Mouse (Mus musculus): ENCODE measurements around the gene Klf16. TPM values are rescaled to one million over a fixed set of nuclear protein-coding genes. Genes with fewer than 3 reads are reported as not detected.

The Klf16 gene
- polyA plus RNA-seq, 1 experiment = 35.6 TPM

- peaks cover 29% of the 10 kb centered on the region for H3K36me3 ChIP-seq (replicated peaks; ENCODE audit: low read length)
- H3K4me1 ChIP-seq = peaks cover 70% of the 10 kb centered on the region
- H3K4me3 ChIP-seq (replicated peaks) = no peak overlapping the region
- no peaks in the 10 kb centered on the region for H3K9me3 ChIP-seq
- H3K27me3 ChIP-seq (replicated peaks) = no peaks in the 10 kb centered on the region
- TF ChIP-seq GATA1 (IDR thresholded peaks at IDR 0.05; ENCODE audit: borderline replicate concordance, low read length) = no peak
- TF ChIP-seq FLI1 (IDR thresholded peaks at IDR 0.05; ENCODE audit: low read length) = no peak
These were observed 42.5 kb upstream of the Klf16 start for GRCm38 (mm10) chr10:80619465-80620244.

DNA sequence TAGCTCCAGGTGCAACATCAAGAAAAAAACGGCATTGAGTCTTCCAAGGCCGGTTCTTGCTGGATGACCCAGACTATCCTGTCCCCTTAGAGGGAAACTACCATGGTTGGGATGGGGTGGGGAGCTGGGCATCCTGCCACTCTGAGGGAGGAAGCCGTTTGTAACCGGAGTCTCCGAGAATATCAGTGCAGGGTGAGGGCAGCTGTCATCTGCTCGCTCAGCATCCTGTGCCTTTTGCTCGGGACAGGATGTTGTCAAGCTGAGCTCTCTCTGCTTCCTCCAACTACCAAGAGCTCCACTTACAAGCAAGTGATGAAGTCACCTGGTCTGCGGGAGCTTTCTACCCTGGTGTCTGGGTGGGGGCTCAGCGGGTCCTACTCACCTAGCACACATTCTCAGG lies 41.1 kb upstream of the Klf16 start:
- Histone ChIP-seq H3K4me3 (replicated peaks) (peak overlapping the region; percentile 56), H3K9me3 (no peaks in the 10 kb centered on the region), H3K4me1 (peaks cover 64% of the 10 kb centered on the region), H3K27me3 (replicated peaks) (no peaks in the 10 kb centered on the region), H3K36me3 (replicated peaks; ENCODE audit: low read length) (peaks cover 35% of the 10 kb centered on the region)
- TF ChIP-seq FLI1 (IDR thresholded peaks at IDR 0.05; ENCODE audit: low read length) (no peak), GATA1 (IDR thresholded peaks at IDR 0.05; ENCODE audit: borderline replicate concordance, low read length) (no peak)

- H3K4me1 ChIP-seq = peaks cover 73% of the 10 kb centered on the region
- H3K36me3 ChIP-seq (replicated peaks; ENCODE audit: low read length) = peaks cover 50% of the 10 kb centered on the region
- no peak overlapping the region for H3K4me3 ChIP-seq (replicated peaks)
- TF ChIP-seq GATA1 (IDR thresholded peaks at IDR 0.05; ENCODE audit: borderline replicate concordance, low read length) = no peak
- TF ChIP-seq FLI1 (IDR thresholded peaks at IDR 0.05; ENCODE audit: low read length) = no peak
- H3K9me3 ChIP-seq = no peaks in the 10 kb centered on the region
- no peaks in the 10 kb centered on the region for H3K27me3 ChIP-seq (replicated peaks)
These were observed 37.2 kb upstream of the Klf16 start for GRCm38 (mm10) chr10:80614351-80614750.

DNA sequence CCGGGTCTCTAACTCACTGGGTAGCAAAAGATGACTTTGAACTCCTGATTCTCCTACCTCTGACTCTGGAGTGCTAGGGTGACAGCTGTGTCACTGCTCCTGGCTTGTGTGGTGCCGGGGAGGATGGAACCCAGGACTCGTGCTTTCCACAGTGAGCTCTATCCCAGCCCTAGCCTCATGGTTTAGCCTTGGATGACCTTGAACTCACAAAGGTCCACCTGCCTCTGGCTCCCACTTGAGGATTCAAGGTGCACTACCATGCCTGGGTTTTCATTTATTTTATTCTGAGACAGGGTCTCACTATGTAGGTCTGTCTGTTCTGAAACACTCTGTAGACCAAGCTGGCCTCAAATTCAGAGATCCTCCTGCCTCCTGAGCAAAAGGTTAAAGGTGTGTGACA lies 36.7 kb upstream of the Klf16 start:
- peaks cover 77% of the 10 kb centered on the region for H3K4me1 ChIP-seq
- no peak for TF ChIP-seq GATA1 (IDR thresholded peaks at IDR 0.05; ENCODE audit: borderline replicate concordance, low read length)
- TF ChIP-seq FLI1 (IDR thresholded peaks at IDR 0.05; ENCODE audit: low read length) = no peak
- H3K27me3 ChIP-seq (replicated peaks) = no peaks in the 10 kb centered on the region
- H3K36me3 ChIP-seq (replicated peaks; ENCODE audit: low read length) = peaks cover 56% of the 10 kb centered on the region
- no peak overlapping the region for H3K4me3 ChIP-seq (replicated peaks)
- H3K9me3 ChIP-seq = no peaks in the 10 kb centered on the region

DNA sequence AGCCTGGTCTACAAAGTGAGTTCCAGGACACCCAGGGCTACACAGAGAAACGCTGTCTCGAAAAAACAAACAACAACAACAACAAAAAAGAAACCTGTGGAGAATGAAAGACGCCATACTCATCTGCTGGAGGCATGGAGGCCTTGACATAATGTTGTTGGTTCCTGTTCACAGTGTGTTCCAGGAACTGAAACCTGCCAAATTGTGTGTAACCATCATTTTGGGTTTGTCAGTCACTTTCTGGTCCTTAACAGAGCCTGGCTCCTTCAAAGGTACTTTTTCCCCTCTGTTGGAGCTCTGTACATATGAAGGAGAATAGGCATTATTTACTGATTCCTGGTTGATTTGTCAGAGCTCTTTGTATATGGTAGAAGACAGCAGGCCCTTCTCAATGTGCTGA lies 34.8 kb upstream of the Klf16 start:
- H3K9me3 ChIP-seq = no peaks in the 10 kb centered on the region
- no peak for TF ChIP-seq FLI1 (IDR thresholded peaks at IDR 0.05; ENCODE audit: low read length)
- no peak for TF ChIP-seq GATA1 (IDR thresholded peaks at IDR 0.05; ENCODE audit: borderline replicate concordance, low read length)
- H3K4me1 ChIP-seq = peaks cover 82% of the 10 kb centered on the region
- no peak overlapping the region for H3K4me3 ChIP-seq (replicated peaks)
- no peaks in the 10 kb centered on the region for H3K27me3 ChIP-seq (replicated peaks)
- H3K36me3 ChIP-seq (replicated peaks; ENCODE audit: low read length) = peaks cover 72% of the 10 kb centered on the region

DNA sequence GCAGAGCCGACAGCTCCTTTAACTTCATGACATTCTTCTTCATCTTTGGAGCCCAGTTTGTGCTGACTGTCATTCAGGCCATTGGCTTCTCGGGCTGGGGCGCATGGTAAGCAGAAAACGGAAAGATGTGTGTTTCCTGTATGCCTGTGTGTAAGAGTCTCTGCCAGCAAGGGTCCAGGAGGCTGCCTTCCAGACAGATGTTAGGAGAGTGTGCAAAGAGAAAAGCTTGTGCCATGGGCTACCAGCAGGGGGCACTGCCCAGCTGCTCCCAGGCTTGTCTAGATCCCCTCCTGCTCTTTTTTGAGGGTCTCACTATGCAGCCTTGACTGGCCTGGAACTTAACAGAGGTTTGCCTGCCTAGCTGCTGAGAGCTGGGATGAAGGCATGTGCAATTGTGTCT lies 33.9 kb upstream of the Klf16 start:
- Histone ChIP-seq H3K4me3 (replicated peaks) (peak overlapping the region; percentile 77), H3K36me3 (replicated peaks; ENCODE audit: low read length) (peaks cover 76% of the 10 kb centered on the region), H3K4me1 (peaks cover 84% of the 10 kb centered on the region), H3K27me3 (replicated peaks) (no peaks in the 10 kb centered on the region), H3K9me3 (no peaks in the 10 kb centered on the region)
- TF ChIP-seq FLI1 (IDR thresholded peaks at IDR 0.05; ENCODE audit: low read length) (no peak), GATA1 (IDR thresholded peaks at IDR 0.05; ENCODE audit: borderline replicate concordance, low read length) (no peak)

DNA sequence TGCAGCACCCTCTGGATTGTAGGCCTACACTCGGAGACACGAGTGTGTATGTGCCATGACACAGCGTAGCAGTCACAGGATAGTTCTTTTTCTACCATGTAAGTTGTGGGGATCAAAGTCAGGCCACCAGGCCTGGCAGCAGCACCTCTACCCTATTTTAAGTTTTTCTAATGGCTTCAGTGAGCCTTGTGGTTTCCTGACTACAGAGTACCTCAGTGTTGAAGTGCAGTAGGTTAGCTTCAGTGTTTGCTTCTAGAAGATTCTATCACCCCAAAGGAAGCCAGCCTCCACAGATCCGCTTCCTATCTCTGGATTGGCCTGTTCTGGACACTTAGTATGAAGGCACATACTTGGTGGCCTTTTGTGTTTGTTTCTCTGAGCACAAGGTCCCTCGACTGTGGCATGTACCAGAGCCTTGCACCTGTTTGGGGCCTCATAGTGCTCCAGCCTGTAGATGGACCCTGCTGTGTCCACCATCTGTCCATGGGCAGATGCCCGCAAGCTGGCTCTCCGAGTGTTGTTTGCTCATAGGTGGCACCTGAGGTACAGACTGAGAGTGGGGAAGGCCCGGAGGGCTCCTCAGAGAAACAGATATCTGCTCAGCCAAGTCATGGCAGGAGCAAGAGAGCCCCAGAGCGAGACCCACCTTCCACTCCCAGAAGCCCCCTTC lies 33.1 kb upstream of the Klf16 start:
- TF ChIP-seq FLI1 (IDR thresholded peaks at IDR 0.05; ENCODE audit: low read length) = no peak
- no peak for TF ChIP-seq GATA1 (IDR thresholded peaks at IDR 0.05; ENCODE audit: borderline replicate concordance, low read length)
- Histone ChIP-seq H3K27me3 (replicated peaks) (no peaks in the 10 kb centered on the region), H3K9me3 (no peaks in the 10 kb centered on the region), H3K4me1 (peaks cover 81% of the 10 kb centered on the region), H3K4me3 (replicated peaks) (peak overlapping the region; percentile 77), H3K36me3 (replicated peaks; ENCODE audit: low read length) (peaks cover 71% of the 10 kb centered on the region)

- TF ChIP-seq GATA1 (IDR thresholded peaks at IDR 0.05; ENCODE audit: borderline replicate concordance, low read length) (no peak), FLI1 (IDR thresholded peaks at IDR 0.05; ENCODE audit: low read length) (no peak)
These were observed 32.3 kb upstream of the Klf16 start for GRCm38 (mm10) chr10:80609269-80609924.

DNA sequence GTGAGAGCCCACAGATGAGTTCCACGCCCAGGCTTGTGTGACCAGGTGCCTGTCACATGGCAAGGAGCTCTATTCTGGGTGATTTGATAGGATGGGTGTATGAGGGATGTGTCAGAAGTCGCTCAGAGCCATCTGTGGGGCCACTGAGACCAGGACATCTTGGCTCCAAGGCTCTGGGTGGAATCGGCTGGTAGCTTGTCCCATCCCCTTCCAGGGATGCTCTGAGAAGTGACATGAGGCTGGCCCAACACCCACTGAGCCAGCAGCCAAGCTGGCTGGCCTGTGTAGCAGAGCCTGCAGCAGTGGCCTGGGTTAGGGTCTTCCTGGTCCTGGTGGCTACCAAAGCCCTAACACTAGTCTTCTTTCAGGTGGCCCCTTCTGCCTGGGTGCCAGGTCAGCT lies 31.3 kb upstream of the Klf16 start:
- H3K36me3 ChIP-seq (replicated peaks; ENCODE audit: low read length) = peaks cover 54% of the 10 kb centered on the region

More at GRCm38 (mm10) chr10:80609269-80609924, 32.3 kb upstream of the Klf16 start:
- no peaks in the 10 kb centered on the region for H3K27me3 ChIP-seq (replicated peaks)
- peaks cover 63% of the 10 kb centered on the region for H3K36me3 ChIP-seq (replicated peaks; ENCODE audit: low read length)
- no peaks in the 10 kb centered on the region for H3K9me3 ChIP-seq
- peak overlapping the region; percentile 39 for H3K4me3 ChIP-seq (replicated peaks)
- H3K4me1 ChIP-seq = peaks cover 83% of the 10 kb centered on the region

More for the DNA sequence above, 31.3 kb upstream of the Klf16 start:
- Histone ChIP-seq H3K27me3 (replicated peaks) (no peaks in the 10 kb centered on the region), H3K4me3 (replicated peaks) (no peak overlapping the region), H3K9me3 (no peaks in the 10 kb centered on the region), H3K4me1 (peaks cover 89% of the 10 kb centered on the region)
- TF ChIP-seq FLI1 (IDR thresholded peaks at IDR 0.05; ENCODE audit: low read length) (no peak), GATA1 (IDR thresholded peaks at IDR 0.05; ENCODE audit: borderline replicate concordance, low read length) (no peak)

Measured in megakaryocyte, embryonic 14.5 days (primary cell).